Mouse (Mus musculus) kidney, adult 2 months (tissue): ENCODE data around the gene Sufu. TPM values are rescaled to one million over a fixed set of nuclear protein-coding genes. Genes with fewer than 3 reads are reported as not detected.
A peak's percentile ranks its signal among the peaks of the same experiment; 100 is the strongest.

Experiments used
- DNase-seq: peaks from one replicate; pipeline ENCODE4 v3.0.0; 2021
- H3K27ac ChIP-seq: fragments of 200-500 bp; 2 replicates; pipeline ENCODE4 v1.5.1; 2012; ENCODE audit warnings: low read depth, low read length, control low read depth, inconsistent platforms; ENCODE audit not compliant: insufficient read depth
- H3K27me3 ChIP-seq: fragments of 200-500 bp; replicated peaks from 2 replicates; pipeline ENCODE4 v1.6.1; 2012; ENCODE audit warnings: mild to moderate bottlenecking, moderate library complexity, low read length, inconsistent platforms; ENCODE audit not compliant: control insufficient read depth, insufficient read depth
- H3K36me3 ChIP-seq: fragments of 200-500 bp; 2 replicates; pipeline ENCODE4 v1.6.1; 2012; ENCODE audit warnings: mild to moderate bottlenecking, moderate library complexity, low read length, inconsistent platforms; ENCODE audit not compliant: control insufficient read depth, insufficient read depth
- H3K4me1 ChIP-seq: fragments of 200-500 bp; 2 replicates; pipeline ENCODE4 v1.6.1; 2011; ENCODE audit warnings: low read length; ENCODE audit not compliant: control insufficient read depth, insufficient read depth
- H3K4me3 ChIP-seq: fragments of 200-500 bp; 2 replicates; pipeline ENCODE4 v1.5.1; 2011; ENCODE audit warnings: mild to moderate bottlenecking, low read depth, low read length, control low read depth; ENCODE audit not compliant: insufficient read depth
- CTCF ChIP-seq: fragments of 200-500 bp; conservative IDR thresholded peaks from 2 replicates; pipeline ENCODE4 v1.5.1; 2011; ENCODE audit warnings: low read depth, mild to moderate bottlenecking, control low read depth, low read length, moderate library complexity, mixed read lengths; ENCODE audit not compliant: insufficient read depth, insufficient read length
- POLR2A ChIP-seq: fragments of 200-500 bp; IDR thresholded peaks from one replicate; pipeline ENCODE4 v1.6.1; 2011; ENCODE audit warnings: low read depth, low read length, control low read depth
- WGBS: fragments of 180-500 bp; shearing (Covaris S2); methylation state at CpG from one replicate; pipeline ENCODE4 v1.1.7; 2018; 5-methylcytosine and 5-hydroxymethylcytosine counted together
- polyA plus RNA-seq: library from polyadenylated mRNA; depleted of rRNA; stranded (reverse); fragments of >200 nt; gene quantifications from 2 replicates; pipeline ENCODE4 v1.2.3, GENCODE M21; 2012

Gene Sufu
- polyA plus RNA-seq, 1 experiment, result 38.2 TPM

DNA sequence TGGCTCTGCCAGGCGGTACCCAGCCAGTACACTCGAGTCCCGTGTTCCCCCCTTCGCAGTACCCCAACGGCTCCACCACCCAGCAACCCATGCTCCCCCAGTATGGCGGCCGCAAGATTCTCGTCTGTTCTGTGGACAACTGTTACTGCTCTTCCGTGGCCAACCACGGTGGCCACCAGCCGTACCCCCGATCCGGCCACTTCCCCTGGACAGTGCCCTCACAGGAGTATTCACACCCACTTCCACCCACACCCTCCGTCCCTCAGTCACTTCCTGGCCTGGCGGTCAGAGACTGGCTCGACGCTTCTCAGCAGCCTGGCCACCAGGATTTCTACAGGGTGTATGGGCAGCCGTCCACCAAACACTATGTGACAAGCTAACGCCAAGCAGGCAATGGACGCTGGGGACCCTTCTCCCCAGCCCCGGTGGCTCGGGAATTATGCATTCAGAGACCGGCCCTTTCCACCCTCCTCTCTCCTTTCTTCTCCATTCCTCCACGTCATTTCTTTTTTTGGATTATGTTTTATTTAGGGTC, 118.7 kb downstream of the Sufu start:
- H3K27me3 ChIP-seq, result no peaks in the 10 kb centered on the region

DNA sequence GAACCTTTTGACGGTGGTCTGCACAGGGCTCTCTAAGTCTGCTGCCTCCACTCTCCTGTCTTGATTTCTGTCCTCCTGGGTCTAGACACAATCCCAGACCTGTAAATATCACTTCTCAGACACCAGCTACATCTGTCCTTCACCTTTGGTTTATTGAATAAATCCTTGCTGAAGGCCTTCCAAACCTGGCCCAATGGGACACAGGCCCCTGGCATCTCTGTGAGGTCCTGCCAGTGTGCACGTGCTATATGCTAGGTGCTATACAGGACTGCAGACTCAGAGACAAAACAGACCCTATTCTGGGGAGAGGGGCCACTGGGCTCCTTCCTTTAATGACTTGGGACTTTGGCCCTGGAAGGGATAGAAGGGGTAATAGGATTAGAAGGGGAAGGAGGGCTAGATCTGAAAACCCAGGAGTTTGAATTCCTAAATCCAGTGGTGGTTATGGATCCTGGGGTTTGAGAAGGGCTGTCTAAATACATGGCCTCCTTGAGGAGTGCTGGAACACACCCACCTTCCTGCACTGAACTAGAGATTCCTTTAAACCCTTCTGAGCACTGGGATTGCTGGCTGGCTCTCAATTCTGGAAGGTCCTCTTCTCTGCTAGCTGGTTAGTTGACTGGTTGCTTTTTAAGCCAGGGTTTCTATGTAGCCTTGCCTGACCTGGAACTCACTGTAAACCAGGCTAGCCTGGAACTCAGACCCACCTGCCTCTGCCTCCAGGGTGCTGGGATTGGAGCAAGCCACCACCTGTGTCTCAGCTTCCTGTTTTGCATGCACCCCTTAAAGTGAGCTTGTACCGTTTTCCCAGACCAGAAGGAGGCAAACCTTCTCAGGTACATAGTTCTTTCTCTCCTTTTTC, 120.2 kb downstream of the Sufu start:
- WGBS, result 69% methylated on average over 3 of the region's 3 CpGs
- Histone ChIP-seq H3K27me3 (no peaks in the 10 kb centered on the region), H3K4me1 (peaks cover 17% of the 10 kb centered on the region), H3K36me3 (0 out of 2 replicates have a peak, but pooled peaks cover 6% of the 10 kb centered on the region), H3K27ac (peak overlapping the region; percentile 47), H3K4me3 (no peak overlapping the region)
- no peak for TF ChIP-seq POLR2A
- TF ChIP-seq CTCF, result no peak
- no peak for DNase-seq

More for the DNA sequence above, 118.7 kb downstream of the Sufu start:
- TF ChIP-seq CTCF (no peak), POLR2A (no peak)
- peaks cover 30% of the 10 kb centered on the region for H3K4me1 ChIP-seq
- DNase-seq, result no peak
- H3K4me3 ChIP-seq, result no peak overlapping the region
- 0 out of 2 replicates have a peak, but pooled peaks cover 6% of the 10 kb centered on the region for H3K36me3 ChIP-seq
- 77% methylated on average over 24 of the region's 24 CpGs for WGBS
- H3K27ac ChIP-seq, result no peak overlapping the region

DNA sequence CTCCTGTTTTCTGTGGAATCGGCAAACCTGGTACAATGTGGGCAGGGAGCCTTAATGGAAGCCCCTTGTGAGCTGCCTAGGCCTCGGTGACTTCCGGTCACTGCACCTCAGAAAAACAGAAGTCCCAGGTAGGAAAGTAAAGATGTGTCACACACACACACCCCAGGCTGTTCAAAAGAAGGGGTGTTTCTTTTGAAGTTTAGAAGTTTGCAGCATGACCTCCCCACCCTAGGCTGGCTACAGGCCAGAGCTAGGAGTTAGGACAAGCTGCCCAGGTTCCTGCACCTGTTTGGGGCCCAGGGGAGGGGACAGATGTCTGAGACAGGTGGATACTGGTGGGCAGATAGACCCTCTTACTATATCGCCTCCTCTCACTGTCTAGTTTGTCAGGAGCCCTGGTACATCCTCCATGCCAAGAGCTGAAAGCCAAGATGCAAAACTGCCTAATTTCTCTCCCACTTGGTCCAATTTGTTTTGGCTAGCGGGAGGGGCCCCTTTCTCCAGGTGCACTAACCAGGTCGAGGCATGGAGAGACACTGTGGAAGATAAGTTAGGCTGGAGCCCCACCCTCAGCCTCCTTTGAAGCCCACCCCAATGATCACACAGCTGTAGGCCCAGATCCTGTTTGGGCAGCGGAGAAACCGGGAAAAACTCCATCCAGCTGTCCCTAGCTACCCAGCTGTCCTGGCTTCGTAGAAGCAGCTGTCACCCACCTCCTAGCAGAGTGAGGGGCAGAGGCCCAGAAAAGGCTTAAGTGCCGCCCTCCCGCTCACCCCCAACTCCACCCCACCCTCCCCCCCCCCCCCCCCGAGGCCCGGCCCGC, 121.0 kb downstream of the Sufu start:
- peak overlapping the region; percentile 47 for H3K27ac ChIP-seq
- H3K4me1 ChIP-seq, result peaks cover 17% of the 10 kb centered on the region
- 40% methylated on average over 11 of the region's 14 CpGs for WGBS
- H3K27me3 ChIP-seq, result no peaks in the 10 kb centered on the region
- H3K36me3 ChIP-seq, result 0 out of 2 replicates have a peak, but pooled peaks cover 4% of the 10 kb centered on the region
- no peak for DNase-seq
- TF ChIP-seq POLR2A, result no peak
- TF ChIP-seq CTCF, result no peak
- no peak overlapping the region for H3K4me3 ChIP-seq

DNA sequence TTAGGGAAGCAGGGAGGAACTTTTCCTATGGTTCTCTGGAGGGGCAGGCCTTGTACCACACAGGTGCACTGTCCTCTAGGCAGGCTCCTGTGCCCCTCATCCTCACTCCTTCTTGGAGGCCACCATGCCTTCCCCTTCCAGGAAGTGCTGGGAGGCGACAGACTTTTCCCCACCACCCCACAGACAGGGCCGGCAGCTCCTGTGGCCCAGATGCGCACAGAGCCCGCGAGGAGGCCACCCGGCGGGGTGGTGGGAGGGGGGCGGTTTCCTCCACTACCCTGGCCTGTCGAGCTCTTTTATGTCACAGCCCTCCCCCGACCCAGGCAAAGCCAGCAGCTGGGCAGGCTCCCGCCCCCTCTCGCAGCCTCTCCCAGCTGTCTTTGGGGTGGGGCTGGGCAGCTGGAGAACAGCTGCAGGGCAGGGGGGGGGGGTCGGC, 121.7 kb downstream of the Sufu start:
- H3K27me3 ChIP-seq, result no peaks in the 10 kb centered on the region
- WGBS, result 9% methylated on average over 13 of the region's 13 CpGs
- H3K4me1 ChIP-seq, result peaks cover 20% of the 10 kb centered on the region
- no peak for DNase-seq
- TF ChIP-seq POLR2A, result no peak
- no peak for TF ChIP-seq CTCF
- no peak overlapping the region for H3K27ac ChIP-seq
- H3K36me3 ChIP-seq, result 0 out of 2 replicates have a peak, but pooled peaks cover 4% of the 10 kb centered on the region
- no peak overlapping the region for H3K4me3 ChIP-seq

DNA sequence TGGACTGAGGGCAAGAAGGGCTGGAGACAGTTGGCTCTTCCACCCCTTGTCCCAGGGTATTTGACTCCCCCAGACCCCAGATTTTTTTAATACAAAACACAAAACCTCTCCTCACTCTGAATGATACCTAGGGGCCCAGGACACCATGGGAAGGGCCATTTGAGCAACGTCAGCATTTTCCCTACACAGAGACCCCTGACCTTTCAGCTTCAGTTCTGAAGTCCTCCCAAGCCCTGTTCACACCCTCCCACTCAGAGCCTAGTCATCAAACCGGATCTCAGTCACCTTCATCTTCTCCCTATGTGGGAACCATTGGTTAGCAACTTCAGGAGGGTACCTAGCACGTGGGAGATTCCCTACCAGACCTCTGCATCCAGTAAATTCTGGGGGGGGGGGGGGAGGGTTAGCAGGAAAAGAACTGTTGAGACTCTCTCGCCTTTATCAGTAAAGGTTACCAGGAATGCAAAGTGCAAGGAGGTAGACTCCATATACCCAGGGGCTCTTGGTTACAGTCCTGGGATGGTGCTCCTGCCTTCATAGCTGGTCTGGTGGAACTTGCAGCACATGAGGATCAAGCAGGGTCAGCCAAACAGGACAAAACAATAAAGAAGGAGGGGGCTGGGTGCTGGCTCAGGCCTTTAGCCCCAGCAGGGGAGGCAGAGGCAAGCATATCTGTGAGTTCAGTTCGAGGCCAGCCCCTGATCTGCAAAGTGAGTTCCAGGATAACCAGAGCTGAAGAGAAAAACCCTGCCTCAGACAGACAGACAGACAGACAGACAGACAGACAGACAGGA, 122.3 kb downstream of the Sufu start:
- TF ChIP-seq POLR2A, result no peak
- no peak for TF ChIP-seq CTCF
- 29% methylated on average over 5 of the region's 5 CpGs for WGBS
- H3K36me3 ChIP-seq, result 0 out of 2 replicates have a peak, but pooled peaks cover 4% of the 10 kb centered on the region
- no peak for DNase-seq
- no peak overlapping the region for H3K4me3 ChIP-seq
- H3K27me3 ChIP-seq, result no peaks in the 10 kb centered on the region
- no peak overlapping the region for H3K27ac ChIP-seq
- peaks cover 27% of the 10 kb centered on the region for H3K4me1 ChIP-seq

DNA sequence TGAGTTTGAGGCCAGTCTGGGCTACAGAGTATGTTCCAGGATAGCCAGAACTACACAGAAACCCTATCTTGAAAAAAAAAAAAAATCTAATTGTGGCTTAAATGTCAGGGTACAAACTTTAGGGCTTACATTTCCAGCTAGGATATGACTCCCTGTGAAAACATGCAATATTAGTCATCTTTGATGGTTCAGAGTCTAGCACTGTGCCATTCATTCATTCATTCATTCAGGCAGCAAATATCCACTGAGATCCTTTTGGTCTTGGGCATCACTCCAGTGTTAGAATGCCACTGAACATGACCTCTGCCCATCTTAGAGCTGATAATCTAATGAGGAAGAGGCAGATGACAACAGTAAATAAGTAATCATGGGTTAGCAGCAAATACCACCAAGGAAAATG, 125.0 kb downstream of the Sufu start:
- Histone ChIP-seq H3K4me1 (peaks cover 46% of the 10 kb centered on the region), H3K4me3 (no peak overlapping the region), H3K27me3 (no peaks in the 10 kb centered on the region), H3K27ac (no peak overlapping the region), H3K36me3 (no peaks in the 10 kb centered on the region)
- DNase-seq, result no peak
- TF ChIP-seq POLR2A, result no peak
- no peak for TF ChIP-seq CTCF

DNA sequence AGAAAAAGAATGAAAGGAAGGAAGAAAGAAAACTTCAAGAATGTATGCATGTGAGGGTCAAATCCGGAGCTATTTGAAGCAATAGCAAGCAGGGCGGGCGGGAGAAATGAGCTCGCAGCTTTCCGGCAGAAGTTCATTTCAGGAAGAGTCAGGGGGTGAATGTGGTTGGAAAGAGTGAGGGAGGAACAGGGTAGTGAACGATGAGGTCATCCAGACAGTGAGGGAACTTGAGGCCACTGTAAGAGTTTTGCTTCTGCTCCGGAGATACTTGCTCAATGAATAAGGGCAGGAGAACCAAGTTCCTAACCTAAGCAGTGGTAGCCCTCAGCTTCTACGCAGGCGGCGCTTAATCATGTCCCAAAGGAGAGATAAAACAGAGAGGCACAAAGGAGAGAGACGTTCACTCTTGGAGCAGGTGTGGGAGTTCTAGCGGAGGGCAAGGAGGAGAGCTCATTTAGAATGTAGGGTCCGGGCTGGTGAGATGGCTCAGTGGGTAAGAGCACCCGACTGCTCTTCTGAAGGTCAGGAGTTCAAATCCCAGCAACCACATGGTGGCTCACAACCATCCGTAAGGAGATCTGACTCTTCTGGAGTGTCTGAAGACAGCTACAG, 125.8 kb downstream of the Sufu start:
- DNase-seq, result no peak
- WGBS, result 44% methylated on average over 15 of the region's 15 CpGs
- Histone ChIP-seq H3K27ac (no peak overlapping the region), H3K36me3 (no peaks in the 10 kb centered on the region), H3K27me3 (no peaks in the 10 kb centered on the region), H3K4me1 (peaks cover 41% of the 10 kb centered on the region), H3K4me3 (no peak overlapping the region)
- TF ChIP-seq CTCF, result no peak
- TF ChIP-seq POLR2A, result no peak
